Mouse (Mus musculus): ENCODE measurements around the gene Rasa3. TPM values are rescaled to one million over a fixed set of nuclear protein-coding genes. Genes with fewer than 3 reads are reported as not detected.

Gene Rasa3
- polyA plus RNA-seq, 1 experiment = not detected

- no peak for TF ChIP-seq GATA1 (IDR thresholded peaks at IDR 0.05; ENCODE audit: low read length)
These were observed 145.7 kb downstream of the Rasa3 start for GRCm38 (mm10) chr8:13531602-13532171.

GRCm38 (mm10) chr8:13530941-13531340 lies 146.5 kb downstream of the Rasa3 start:
- no peak for TF ChIP-seq GATA1 (IDR thresholded peaks at IDR 0.05; ENCODE audit: low read length)

- TF ChIP-seq GATA1 (IDR thresholded peaks at IDR 0.05; ENCODE audit: low read length) = no peak
These were observed 147.0 kb downstream of the Rasa3 start for GRCm38 (mm10) chr8:13530401-13530800.

GRCm38 (mm10) chr8:13529891-13530316 lies 147.5 kb downstream of the Rasa3 start:
- TF ChIP-seq GATA1 (IDR thresholded peaks at IDR 0.05; ENCODE audit: low read length) = no peak

GRCm38 (mm10) chr8:13529011-13529840 lies 148.2 kb downstream of the Rasa3 start:
- TF ChIP-seq GATA1 (IDR thresholded peaks at IDR 0.05; ENCODE audit: low read length) = no peak

- no peak for TF ChIP-seq GATA1 (IDR thresholded peaks at IDR 0.05; ENCODE audit: low read length)
These were observed 156.0 kb downstream of the Rasa3 start for GRCm38 (mm10) chr8:13521392-13521791.

- no peak for TF ChIP-seq GATA1 (IDR thresholded peaks at IDR 0.05; ENCODE audit: low read length)
These were observed 157.1 kb downstream of the Rasa3 start for GRCm38 (mm10) chr8:13520349-13520748.

GRCm38 (mm10) chr8:13519503-13519902 lies 157.9 kb downstream of the Rasa3 start:
- no peak for TF ChIP-seq GATA1 (IDR thresholded peaks at IDR 0.05; ENCODE audit: low read length)

- no peak for TF ChIP-seq GATA1 (IDR thresholded peaks at IDR 0.05; ENCODE audit: low read length)
These were observed 160.1 kb downstream of the Rasa3 start for GRCm38 (mm10) chr8:13517284-13517781.

Other genes starting within 250 kb of the Rasa3 start
- not detected in 2 replicates for gene Tmem255b, start 242.4 kb downstream of the Rasa3 start, polyA plus RNA-seq (2012)
- gene Gas6, start 183.1 kb downstream of the Rasa3 start, polyA plus RNA-seq (2012) = not detected in 2 replicates
- not detected in 2 replicates for gene 1700029H14Rik, start 115.1 kb downstream of the Rasa3 start, polyA plus RNA-seq (2012)
- gene Cfap97d2, start 28.3 kb upstream of the Rasa3 start, polyA plus RNA-seq (2012) = not detected in 2 replicates
- gene Cdc16, start 80.1 kb upstream of the Rasa3 start, polyA plus RNA-seq (2012) = 16.3 and 20.7 TPM in 2 replicates
- 45.4 and 54.3 TPM in 2 replicates for gene Upf3a, start 108.0 kb upstream of the Rasa3 start, polyA plus RNA-seq (2012)
- not detected in 2 replicates for gene AF366264, start 160.8 kb upstream of the Rasa3 start, polyA plus RNA-seq (2012)
- gene Champ1, start 192.0 kb upstream of the Rasa3 start, polyA plus RNA-seq (2012) = 15.9 and 26.3 TPM in 2 replicates
- 8.2 and 9.1 TPM in 2 replicates for gene Coprs, start 212.7 kb upstream of the Rasa3 start, polyA plus RNA-seq (2012)

All from G1E-ER4 (cell line).